Mouse (Mus musculus): ENCODE measurements around the gene Ddhd1. TPM values are rescaled to one million over a fixed set of nuclear protein-coding genes. Genes with fewer than 3 reads are reported as not detected.

The Ddhd1 gene
- polyA plus RNA-seq, 1 experiment, result 5.5 TPM

GRCm38 (mm10) chr14:45616526-45616925 lies 41.4 kb downstream of the Ddhd1 start:
- TF ChIP-seq MAX (IDR thresholded peaks at IDR 0.05; ENCODE audit: low read depth), result no peak
- no peak for TF ChIP-seq MYOG (IDR thresholded peaks at IDR 0.05; ENCODE audit: control insufficient read depth in 1 of 3, insufficient read depth in 1 of 3, insufficient read length in 2 of 3, low read depth in 2 of 3)
- no peak for TF ChIP-seq TCF3 (IDR thresholded peaks at IDR 0.05; ENCODE audit: insufficient read length, low read depth)
- no peak for TF ChIP-seq POLR2AphosphoS2 (IDR thresholded peaks at IDR 0.05; ENCODE audit: insufficient read length, low read depth)
- no peaks in the 10 kb centered on the region for H3K79me2 ChIP-seq (ENCODE audit: control insufficient read depth, insufficient read depth)
- no peaks in the 10 kb centered on the region for H3K27me3 ChIP-seq (ENCODE audit: control insufficient read depth, insufficient read depth, insufficient read length)
- H3ac ChIP-seq (ENCODE audit: control insufficient read depth, insufficient read length), result no peak overlapping the region
- no peak overlapping the region for H3K4me2 ChIP-seq (ENCODE audit: low read depth)
- peaks cover 21% of the 10 kb centered on the region for H3K36me3 ChIP-seq (ENCODE audit: control insufficient read depth, insufficient read depth)
- H3K4me3 ChIP-seq, result no peak overlapping the region

GRCm38 (mm10) chr14:45615776-45616175 lies 42.2 kb downstream of the Ddhd1 start:
- H3K4me2 ChIP-seq (ENCODE audit: low read depth), result no peak overlapping the region

GRCm38 (mm10) chr14:45614822-45615221 lies 43.1 kb downstream of the Ddhd1 start:
- H3K27me3 ChIP-seq (ENCODE audit: control insufficient read depth, insufficient read depth, insufficient read length), result no peaks in the 10 kb centered on the region
- H3K4me3 ChIP-seq, result no peak overlapping the region
- no peak overlapping the region for H3ac ChIP-seq (ENCODE audit: control insufficient read depth, insufficient read length)
- no peaks in the 10 kb centered on the region for H3K79me2 ChIP-seq (ENCODE audit: control insufficient read depth, insufficient read depth)
- no peak for TF ChIP-seq USF1 (IDR thresholded peaks at IDR 0.05; ENCODE audit: low read depth)
- no peak for TF ChIP-seq CEBPB (IDR thresholded peaks at IDR 0.05; ENCODE audit: insufficient read depth, poor library complexity, severe bottlenecking)
- no peak for TF ChIP-seq MAX (IDR thresholded peaks at IDR 0.05; ENCODE audit: low read depth)
- TF ChIP-seq POLR2AphosphoS2 (IDR thresholded peaks at IDR 0.05; ENCODE audit: insufficient read length, low read depth), result no peak
- no peak for TF ChIP-seq POLR2A (IDR thresholded peaks at IDR 0.05; ENCODE audit: insufficient read length, low read depth)
- TF ChIP-seq TCF3 (IDR thresholded peaks at IDR 0.05; ENCODE audit: insufficient read length, low read depth), result no peak
- no peak for TF ChIP-seq REST (IDR thresholded peaks at IDR 0.05; ENCODE audit: insufficient read depth, insufficient read length)
- TF ChIP-seq MYOG (IDR thresholded peaks at IDR 0.05; ENCODE audit: control insufficient read depth in 1 of 3, insufficient read depth in 1 of 3, insufficient read length in 2 of 3, low read depth in 2 of 3), result no peak
- TF ChIP-seq MYOD1 (IDR thresholded peaks at IDR 0.05; ENCODE audit: control insufficient read depth in 1 of 3, insufficient read length in 2 of 3, low read depth in 2 of 3), result no peak
- no peak for TF ChIP-seq SRF (IDR thresholded peaks at IDR 0.05; ENCODE audit: control insufficient read depth, insufficient read length, low read depth)
- no peak for TF ChIP-seq E2F4 (IDR thresholded peaks at IDR 0.05; ENCODE audit: insufficient read depth)
- no peak for TF ChIP-seq TCF12 (IDR thresholded peaks at IDR 0.05; ENCODE audit: insufficient read depth, poor library complexity, severe bottlenecking)
- no peak overlapping the region for H3K4me2 ChIP-seq (ENCODE audit: low read depth)
- peaks cover 21% of the 10 kb centered on the region for H3K36me3 ChIP-seq (ENCODE audit: control insufficient read depth, insufficient read depth)

More at GRCm38 (mm10) chr14:45615776-45616175, 42.2 kb downstream of the Ddhd1 start:
- TF ChIP-seq CEBPB (IDR thresholded peaks at IDR 0.05; ENCODE audit: insufficient read depth, poor library complexity, severe bottlenecking) (no peak), MYOG (IDR thresholded peaks at IDR 0.05; ENCODE audit: control insufficient read depth in 1 of 3, insufficient read depth in 1 of 3, insufficient read length in 2 of 3, low read depth in 2 of 3) (no peak), TCF12 (IDR thresholded peaks at IDR 0.05; ENCODE audit: insufficient read depth, poor library complexity, severe bottlenecking) (no peak), POLR2A (IDR thresholded peaks at IDR 0.05; ENCODE audit: insufficient read length, low read depth) (no peak), POLR2AphosphoS2 (IDR thresholded peaks at IDR 0.05; ENCODE audit: insufficient read length, low read depth) (no peak), TCF3 (IDR thresholded peaks at IDR 0.05; ENCODE audit: insufficient read length, low read depth) (no peak), SRF (IDR thresholded peaks at IDR 0.05; ENCODE audit: control insufficient read depth, insufficient read length, low read depth) (no peak), USF1 (IDR thresholded peaks at IDR 0.05; ENCODE audit: low read depth) (no peak), REST (IDR thresholded peaks at IDR 0.05; ENCODE audit: insufficient read depth, insufficient read length) (no peak), MYOD1 (IDR thresholded peaks at IDR 0.05; ENCODE audit: control insufficient read depth in 1 of 3, insufficient read length in 2 of 3, low read depth in 2 of 3) (no peak), E2F4 (IDR thresholded peaks at IDR 0.05; ENCODE audit: insufficient read depth) (no peak), MAX (IDR thresholded peaks at IDR 0.05; ENCODE audit: low read depth) (no peak)
- Histone ChIP-seq H3ac (ENCODE audit: control insufficient read depth, insufficient read length) (no peak overlapping the region), H3K36me3 (ENCODE audit: control insufficient read depth, insufficient read depth) (peaks cover 21% of the 10 kb centered on the region), H3K4me3 (no peak overlapping the region), H3K79me2 (ENCODE audit: control insufficient read depth, insufficient read depth) (no peaks in the 10 kb centered on the region), H3K27me3 (ENCODE audit: control insufficient read depth, insufficient read depth, insufficient read length) (no peaks in the 10 kb centered on the region)

GRCm38 (mm10) chr14:45614406-45614805 lies 43.5 kb downstream of the Ddhd1 start:
- H3K27me3 ChIP-seq (ENCODE audit: control insufficient read depth, insufficient read depth, insufficient read length), result no peaks in the 10 kb centered on the region
- no peaks in the 10 kb centered on the region for H3K79me2 ChIP-seq (ENCODE audit: control insufficient read depth, insufficient read depth)
- H3ac ChIP-seq (ENCODE audit: control insufficient read depth, insufficient read length), result no peak overlapping the region
- H3K4me2 ChIP-seq (ENCODE audit: low read depth), result no peak overlapping the region
- H3K4me3 ChIP-seq, result no peak overlapping the region
- TF ChIP-seq POLR2A (IDR thresholded peaks at IDR 0.05; ENCODE audit: insufficient read length, low read depth), result no peak
- no peak for TF ChIP-seq USF1 (IDR thresholded peaks at IDR 0.05; ENCODE audit: low read depth)
- TF ChIP-seq MAX (IDR thresholded peaks at IDR 0.05; ENCODE audit: low read depth), result no peak
- TF ChIP-seq TCF3 (IDR thresholded peaks at IDR 0.05; ENCODE audit: insufficient read length, low read depth), result no peak
- no peak for TF ChIP-seq REST (IDR thresholded peaks at IDR 0.05; ENCODE audit: insufficient read depth, insufficient read length)
- no peak for TF ChIP-seq E2F4 (IDR thresholded peaks at IDR 0.05; ENCODE audit: insufficient read depth)
- no peak for TF ChIP-seq MYOG (IDR thresholded peaks at IDR 0.05; ENCODE audit: control insufficient read depth in 1 of 3, insufficient read depth in 1 of 3, insufficient read length in 2 of 3, low read depth in 2 of 3)
- TF ChIP-seq CEBPB (IDR thresholded peaks at IDR 0.05; ENCODE audit: insufficient read depth, poor library complexity, severe bottlenecking), result no peak
- TF ChIP-seq POLR2AphosphoS2 (IDR thresholded peaks at IDR 0.05; ENCODE audit: insufficient read length, low read depth), result no peak
- TF ChIP-seq MYOD1 (IDR thresholded peaks at IDR 0.05; ENCODE audit: control insufficient read depth in 1 of 3, insufficient read length in 2 of 3, low read depth in 2 of 3), result no peak
- TF ChIP-seq SRF (IDR thresholded peaks at IDR 0.05; ENCODE audit: control insufficient read depth, insufficient read length, low read depth), result no peak
- peaks cover 21% of the 10 kb centered on the region for H3K36me3 ChIP-seq (ENCODE audit: control insufficient read depth, insufficient read depth)

- Histone ChIP-seq H3K27me3 (ENCODE audit: control insufficient read depth, insufficient read depth, insufficient read length) (no peaks in the 10 kb centered on the region), H3K79me2 (ENCODE audit: control insufficient read depth, insufficient read depth) (no peaks in the 10 kb centered on the region), H3ac (ENCODE audit: control insufficient read depth, insufficient read length) (no peak overlapping the region), H3K36me3 (ENCODE audit: control insufficient read depth, insufficient read depth) (peaks cover 19% of the 10 kb centered on the region), H3K4me2 (ENCODE audit: low read depth) (no peak overlapping the region), H3K4me3 (no peak overlapping the region)
- TF ChIP-seq MYOG (IDR thresholded peaks at IDR 0.05; ENCODE audit: control insufficient read depth in 1 of 3, insufficient read depth in 1 of 3, insufficient read length in 2 of 3, low read depth in 2 of 3), result no peak
- TF ChIP-seq MAX (IDR thresholded peaks at IDR 0.05; ENCODE audit: low read depth), result no peak
- no peak for TF ChIP-seq E2F4 (IDR thresholded peaks at IDR 0.05; ENCODE audit: insufficient read depth)
- no peak for TF ChIP-seq MYOD1 (IDR thresholded peaks at IDR 0.05; ENCODE audit: control insufficient read depth in 1 of 3, insufficient read length in 2 of 3, low read depth in 2 of 3)
- TF ChIP-seq SRF (IDR thresholded peaks at IDR 0.05; ENCODE audit: control insufficient read depth, insufficient read length, low read depth), result no peak
- TF ChIP-seq TCF3 (IDR thresholded peaks at IDR 0.05; ENCODE audit: insufficient read length, low read depth), result no peak
- no peak for TF ChIP-seq POLR2AphosphoS2 (IDR thresholded peaks at IDR 0.05; ENCODE audit: insufficient read length, low read depth)
- TF ChIP-seq CEBPB (IDR thresholded peaks at IDR 0.05; ENCODE audit: insufficient read depth, poor library complexity, severe bottlenecking), result no peak
- TF ChIP-seq POLR2A (IDR thresholded peaks at IDR 0.05; ENCODE audit: insufficient read length, low read depth), result no peak
- TF ChIP-seq USF1 (IDR thresholded peaks at IDR 0.05; ENCODE audit: low read depth), result no peak
- TF ChIP-seq REST (IDR thresholded peaks at IDR 0.05; ENCODE audit: insufficient read depth, insufficient read length), result no peak
- TF ChIP-seq TCF12 (IDR thresholded peaks at IDR 0.05; ENCODE audit: insufficient read depth, poor library complexity, severe bottlenecking), result no peak
These were observed 46.3 kb downstream of the Ddhd1 start for GRCm38 (mm10) chr14:45611654-45612053.

Measured in myocyte (in vitro differentiated cells).